Mouse (Mus musculus) gastrocnemius, postnatal 4 days (tissue): ENCODE measurements at regions not wholly inside any gene's neighbourhood (a gene's known extent, or its start where the extent isn't known, plus 50 kb on each side); places are given as distances from the start of the nearest gene placed in this dataset.
A peak's percentile ranks its signal among the peaks of the same experiment; 100 is the strongest.

Source experiments
- DNase-seq, 2 experiments: peaks; one replicate each; pipeline ENCODE4 v3.0.0; 2021 to 2022; ENCODE audit warnings: low spot score in 2 of 2, mixed read lengths in 2 of 2

GRCm38 (mm10) chr8:42614077-42614476 is 527.2 kb downstream of the Triml1 start:
- peak in 1 of 2 experiments; percentile 9 for DNase-seq

- no peak for DNase-seq
These were observed 544.6 kb downstream of the Triml1 start for GRCm38 (mm10) chr8:42596639-42597038.
